Mouse (Mus musculus): Measurements from ENCODE around the gene Ralgds.

DNA sequence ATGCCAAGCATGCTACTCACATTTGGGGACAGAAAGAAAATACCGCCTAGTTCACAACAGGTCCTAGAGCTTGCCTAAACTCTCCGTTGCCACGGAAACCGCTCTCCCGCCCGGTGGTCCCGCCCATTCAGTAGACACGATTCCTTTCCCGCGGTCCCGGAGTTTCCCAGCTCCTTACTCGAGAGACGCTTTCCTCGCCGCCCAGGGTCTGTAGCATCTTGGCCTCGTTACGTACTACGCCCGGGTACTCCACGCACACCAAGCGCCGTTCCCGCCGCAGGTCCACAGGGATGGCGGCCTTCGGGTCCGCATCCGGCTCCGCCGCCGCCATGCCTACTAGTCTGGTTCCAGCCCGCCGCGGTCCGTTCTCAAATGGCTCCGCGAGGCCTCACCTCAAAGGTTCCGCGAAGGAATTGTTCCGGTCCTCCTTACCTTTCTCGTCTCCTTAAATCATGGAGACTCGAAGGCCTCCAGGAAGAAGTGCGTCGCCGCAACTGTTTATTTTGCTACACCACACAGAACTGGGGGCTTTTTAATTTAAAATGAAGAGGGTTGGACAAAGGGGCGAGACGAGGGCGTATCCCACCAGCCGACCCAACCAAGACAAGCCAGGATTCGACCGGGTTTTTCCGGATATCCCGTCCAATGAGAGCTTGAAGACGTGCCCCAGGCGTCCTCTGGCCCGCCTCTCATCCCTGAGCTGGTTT is 69.9 kb downstream of the Ralgds start:
- no peak for TF ChIP-seq CTCF (IDR thresholded peaks at IDR 0.05; ENCODE audit: extremely low read depth, insufficient read depth, insufficient read length, insufficient replicate concordance)
- no peak; the same call in 1 of the 2 replicates for TF ChIP-seq POLR2A (IDR thresholded peaks at IDR 0.05; ENCODE audit: low read depth, low read length)

Data from spleen, adult 2 months (tissue).